Comparison of ENCODE assay signal across 9 mouse cellular contexts in the genomic region with DNA sequence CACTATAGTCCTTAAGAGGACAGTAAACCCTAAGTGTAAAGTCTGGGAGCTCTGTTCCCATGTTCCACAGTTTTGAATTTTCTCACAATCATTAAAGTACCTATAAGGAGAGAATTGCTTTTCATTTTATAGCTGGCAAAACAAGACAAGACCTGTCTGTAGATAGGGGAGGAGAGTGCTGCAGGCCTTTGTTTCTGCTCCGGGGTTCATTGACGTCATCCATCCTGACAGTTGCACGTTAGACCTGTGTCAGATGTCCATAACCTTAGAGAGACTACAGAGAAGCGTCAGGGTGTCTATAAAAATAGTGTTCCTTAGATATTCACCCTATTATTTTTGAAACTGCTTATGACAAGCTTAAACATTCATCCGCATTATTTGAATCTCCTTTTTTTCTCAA. TPM values are rescaled to one million over a fixed set of nuclear protein-coding genes. Genes with fewer than 3 reads are reported as not detected.
DNase-seq lines count a peak whose midpoint lies in the region; ATAC-seq and TF ChIP-seq lines count a peak whose summit lies in the region.
"Had no signal": no experiment of that assay in that cellular context is flagged by ENCODE, and none has a peak within 500 bp of the region (broad histone marks: within the 10 kb centered on the region; RNA-seq: fewer than 3 reads in every experiment).

No protein-coding gene starts in this region.

- peaks cover 17% of the 10 kb centered on the region for H3K4me1 ChIP-seq in lung, embryonic 16.5 days (replicated peaks; ENCODE audit: control insufficient read depth, insufficient read depth, low read length)
- H3K4me1 ChIP-seq in embryonic fibroblast, embryonic 13.5 days (ENCODE audit: control insufficient read depth, insufficient read depth, low read length) = peaks cover 10% of the 10 kb centered on the region
- H3K4me1 ChIP-seq in limb, embryonic 13.5 days = peaks cover 23% of the 10 kb centered on the region
- H3K4me1 ChIP-seq in stomach, embryonic 14.5 days (ENCODE audit: control insufficient read depth, insufficient read depth, low read length) = peaks cover 18% of the 10 kb centered on the region

- H3K27ac ChIP-seq in lung, embryonic 16.5 days (ENCODE audit: low read length) = no peak overlapping the region
- H3K27ac ChIP-seq in embryonic fibroblast, embryonic 13.5 days (ENCODE audit: insufficient read depth, low read length) = no peak overlapping the region
- no peak overlapping the region for H3K27ac ChIP-seq in limb, embryonic 13.5 days
- H3K27ac ChIP-seq in stomach, embryonic 14.5 days (ENCODE audit: low read length) = no peak overlapping the region

- peak overlapping the region; percentile 53 for H3K4me2 ChIP-seq in lung, embryonic 16.5 days (ENCODE audit: low read depth, low read length)
- H3K4me2 ChIP-seq in limb, embryonic 13.5 days (replicated peaks) = peak overlapping the region; percentile 69
- H3K4me2 ChIP-seq in stomach, embryonic 14.5 days (replicated peaks; ENCODE audit: low read depth, low read length) = peak overlapping the region; percentile 69

- 0 out of 2 replicates have a peak, but pooled peaks cover 2% of the 10 kb centered on the region for H3K36me3 ChIP-seq in lung, embryonic 16.5 days (ENCODE audit: control insufficient read depth, insufficient read depth, low read length)
- peaks cover 10% of the 10 kb centered on the region for H3K36me3 ChIP-seq in limb, embryonic 13.5 days
- H3K36me3 ChIP-seq in stomach, embryonic 14.5 days (ENCODE audit: control insufficient read depth, insufficient read depth, low read length) = peaks cover 11% of the 10 kb centered on the region

- no peak for TF ChIP-seq POLR2A in embryonic fibroblast, embryonic 13.5 days (IDR thresholded peaks at IDR 0.05; ENCODE audit: low read depth, low read length)

- WGBS in lung, embryonic 16.5 days = 58% methylated on average over 5 of the region's 5 CpGs
- 71% methylated on average over 5 of the region's 5 CpGs for WGBS in limb, embryonic 13.5 days
- 57% methylated on average over 5 of the region's 5 CpGs for WGBS in stomach, embryonic 14.5 days

- DNase-seq in lung, adult 18-20 months = no peak
- no peak for DNase-seq in adrenal gland, postnatal 4 days (ENCODE audit: low spot score in 2 of 2)
- DNase-seq in MN1 (ENCODE audit: low spot score) = no peak
- DNase-seq in left cerebral cortex, postnatal 25 days (ENCODE audit: low spot score in 2 of 2) = no peak
- DNase-seq: gastrocnemius, postnatal 36 days had no signal

- H3K9me3 ChIP-seq in lung, embryonic 16.5 days (ENCODE audit: control insufficient read depth, low read length) = no peaks in the 10 kb centered on the region
- no peaks in the 10 kb centered on the region for H3K9me3 ChIP-seq in limb, embryonic 13.5 days
- no peaks in the 10 kb centered on the region for H3K9me3 ChIP-seq in stomach, embryonic 14.5 days (ENCODE audit: control insufficient read depth, low read depth, low read length)

- H3K9ac ChIP-seq in lung, embryonic 16.5 days (ENCODE audit: low read length) = peak overlapping the region; percentile 95
- H3K9ac ChIP-seq in limb, embryonic 13.5 days = peak overlapping the region; percentile 91
- 0 out of 2 replicates have a peak overlapping the region, but pooled peaks have one; percentile 12 for H3K9ac ChIP-seq in stomach, embryonic 14.5 days (replicated peaks; ENCODE audit: low read depth, low read length)

- H3K27me3 ChIP-seq in lung, embryonic 16.5 days (ENCODE audit: control insufficient read depth, insufficient read depth, low read depth, low read length) = no peaks in the 10 kb centered on the region
- no peaks in the 10 kb centered on the region for H3K27me3 ChIP-seq in limb, embryonic 13.5 days
- no peaks in the 10 kb centered on the region for H3K27me3 ChIP-seq in stomach, embryonic 14.5 days (ENCODE audit: control insufficient read depth, insufficient read depth, low read length)

- TF ChIP-seq CTCF in embryonic fibroblast, embryonic 13.5 days (IDR thresholded peaks at IDR 0.05; ENCODE audit: borderline replicate concordance, insufficient read depth, low read length) = no peak

- H3K4me3 ChIP-seq in lung, embryonic 16.5 days (ENCODE audit: low read length) = peak overlapping the region; percentile 81
- peak overlapping the region; percentile 89 for H3K4me3 ChIP-seq in embryonic fibroblast, embryonic 13.5 days (ENCODE audit: insufficient read depth, low read length)
- peak overlapping the region; percentile 90 for H3K4me3 ChIP-seq in limb, embryonic 13.5 days
- H3K4me3 ChIP-seq in stomach, embryonic 14.5 days (ENCODE audit: low read depth, low read length) = peak overlapping the region; percentile 86

- intact Hi-C loops in left cerebral cortex, postnatal 25 days (cut with DNase I) = no loop called here

- no peak for ATAC-seq in lung, embryonic 16.5 days (ENCODE audit: low read depth)
- no peak for ATAC-seq in limb, embryonic 13.5 days (ENCODE audit: low FRiP score, low read depth)
- no peak for ATAC-seq in stomach, embryonic 14.5 days (ENCODE audit: insufficient number of reproducible peaks, insufficient read depth, low FRiP score, low read depth)

RNA-seq across cellular contexts. Expression of a gene that starts 2.9 kb away (rescaled TPM):
- polyA plus RNA-seq in lung, embryonic 16.5 days (2015; fragmentation: Nextera tagmentation; extraction: Ambion mirVana) = 51.3 and 52.0 TPM in 2 replicates
- 45.4 and 53.9 TPM in 2 replicates for polyA plus RNA-seq in embryonic fibroblast, embryonic 13.5 days (2011; ENCODE audit: insufficient read length, low read depth, missing spikeins)
- 50.8 and 51.3 TPM in 2 replicates for polyA plus RNA-seq in limb, embryonic 13.5 days (2015; fragmentation: Nextera tagmentation; extraction: Ambion mirVana)
- 50.0 and 55.6 TPM in 2 replicates for polyA plus RNA-seq in stomach, embryonic 14.5 days (2014; fragmentation: Nextera tagmentation; extraction: Ambion mirVana)
- total RNA-seq in adrenal gland, postnatal 4 days (2021) = 10 to 100 TPM; 27.7 to 28.8 TPM
- 10 to 100 TPM; 13.0 to 13.7 TPM for total RNA-seq in left cerebral cortex, postnatal 25 days (2021)

RNA-seq across cellular contexts. Expression of a gene that starts 12.3 kb away (rescaled TPM):
- polyA plus RNA-seq in lung, embryonic 16.5 days (2015; fragmentation: Nextera tagmentation; extraction: Ambion mirVana) = 44.9 and 46.9 TPM in 2 replicates
- 20.8 and 24.9 TPM in 2 replicates for polyA plus RNA-seq in embryonic fibroblast, embryonic 13.5 days (2011; ENCODE audit: insufficient read length, low read depth, missing spikeins)
- 48.6 and 51.3 TPM in 2 replicates for polyA plus RNA-seq in limb, embryonic 13.5 days (2015; fragmentation: Nextera tagmentation; extraction: Ambion mirVana)
- polyA plus RNA-seq in stomach, embryonic 14.5 days (2014; fragmentation: Nextera tagmentation; extraction: Ambion mirVana) = 41.5 and 45.1 TPM in 2 replicates
- total RNA-seq in adrenal gland, postnatal 4 days (2021) = 10 to 100 TPM; 21.6 to 22.5 TPM
- total RNA-seq in left cerebral cortex, postnatal 25 days (2021) = 10 to 100 TPM; 35.7 to 45.1 TPM

Comparison
In these comparisons a context has a peak if more than half of its experiments do, and no peak if none do; other contexts are left out.
1. H3K9ac ChIP-seq: peak in every context shown above with its lines; median percentile 95 in lung, embryonic 16.5 days; 91 in limb, embryonic 13.5 days; 12 in stomach, embryonic 14.5 days.